Mouse (Mus musculus) heart, embryonic 10.5 days (tissue): ENCODE measurements around the gene Gjb3. TPM values are rescaled to one million over a fixed set of nuclear protein-coding genes. Genes with fewer than 3 reads are reported as not detected.
A peak's percentile ranks its signal among the peaks of the same experiment; 100 is the strongest.

ENCODE experiments used
- DNase-seq: peaks from one replicate; pipeline ENCODE4 v3.0.0-alpha.2; 2017; ENCODE audit warnings: low spot score
- H3K27ac ChIP-seq: fragments of 300-500 bp; sonication (generic); 2 replicates; pipeline ENCODE4 v1.5.1; 2016; ENCODE audit warnings: mild to moderate bottlenecking
- H3K27me3 ChIP-seq: fragments of 300-500 bp; sonication (generic); 2 replicates; pipeline ENCODE4 v1.6.1; 2016; ENCODE audit warnings: mild to moderate bottlenecking; ENCODE audit not compliant: poor library complexity, insufficient read depth, severe bottlenecking
- H3K36me3 ChIP-seq: fragments of 300-500 bp; sonication (generic); 2 replicates; pipeline ENCODE4 v1.6.1; 2016; ENCODE audit warnings: mild to moderate bottlenecking, moderate library complexity
- H3K4me1 ChIP-seq: fragments of 300-500 bp; sonication (generic); 2 replicates; pipeline ENCODE4 v1.6.1; 2016; ENCODE audit warnings: mild to moderate bottlenecking
- H3K4me3 ChIP-seq: fragments of 300-500 bp; sonication (generic); 2 replicates; pipeline ENCODE4 v1.5.1; 2016; ENCODE audit warnings: mild to moderate bottlenecking, moderate library complexity
- H3K9me3 ChIP-seq: fragments of 300-500 bp; sonication (generic); 2 replicates; pipeline ENCODE4 v1.6.1; 2016; ENCODE audit warnings: mild to moderate bottlenecking, moderate library complexity
- WGBS: fragments of 180-500 bp; shearing (Covaris S2); methylation state at CpG from one replicate; pipeline ENCODE4 v1.1.7; 2016; 5-methylcytosine and 5-hydroxymethylcytosine counted together
- polyA plus RNA-seq: library from polyadenylated mRNA; unstranded; fragments of >200 nt; fragmentation: Nextera tagmentation; extraction: Ambion mirVana; gene quantifications from 2 replicates; pipeline ENCODE4 v1.2.1, GENCODE M21; 2016

Gene Gjb3
- polyA plus RNA-seq, 1 experiment from 2014 or later = 3.2 TPM

DNA sequence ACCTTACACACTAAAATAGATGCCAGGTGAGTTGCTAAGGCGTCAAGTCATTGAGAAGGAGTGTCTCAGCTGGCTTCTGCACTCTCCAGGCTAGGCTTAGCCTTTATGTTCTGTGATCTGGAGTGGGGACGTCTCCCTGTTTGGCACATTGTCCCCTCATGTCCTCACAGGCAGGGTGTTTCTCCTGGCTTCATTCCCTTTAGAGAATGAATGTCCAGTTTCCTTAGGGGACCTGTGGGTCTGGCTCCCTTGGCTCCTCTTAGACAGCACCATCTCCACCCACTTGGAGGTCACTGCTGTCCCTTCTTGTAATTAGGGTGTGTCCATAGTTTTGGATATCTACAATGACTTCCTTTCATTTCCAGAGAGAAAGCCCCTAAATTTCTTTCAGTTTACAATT lies 23.7 kb downstream of the Gjb3 start:
- Histone ChIP-seq H3K27me3 (peaks cover 11% of the 10 kb centered on the region), H3K27ac (no peak overlapping the region), H3K4me3 (no peak overlapping the region), H3K36me3 (no peaks in the 10 kb centered on the region), H3K4me1 (0 out of 2 replicates have a peak, but pooled peaks cover 2% of the 10 kb centered on the region), H3K9me3 (no peaks in the 10 kb centered on the region)
- 69% methylated on average over 2 of the region's 2 CpGs for WGBS
- no peak for DNase-seq

- no peak overlapping the region for H3K27ac ChIP-seq
- no peaks in the 10 kb centered on the region for H3K27me3 ChIP-seq
- no peaks in the 10 kb centered on the region for H3K36me3 ChIP-seq
- no peaks in the 10 kb centered on the region for H3K4me1 ChIP-seq
- 71% methylated on average over 3 of the region's 3 CpGs for WGBS
- no peak for DNase-seq
- H3K4me3 ChIP-seq = no peak overlapping the region
- no peaks in the 10 kb centered on the region for H3K9me3 ChIP-seq
These were observed 26.8 kb downstream of the Gjb3 start for GRCm38 (mm10) chr4:127303796-127304195.

DNA sequence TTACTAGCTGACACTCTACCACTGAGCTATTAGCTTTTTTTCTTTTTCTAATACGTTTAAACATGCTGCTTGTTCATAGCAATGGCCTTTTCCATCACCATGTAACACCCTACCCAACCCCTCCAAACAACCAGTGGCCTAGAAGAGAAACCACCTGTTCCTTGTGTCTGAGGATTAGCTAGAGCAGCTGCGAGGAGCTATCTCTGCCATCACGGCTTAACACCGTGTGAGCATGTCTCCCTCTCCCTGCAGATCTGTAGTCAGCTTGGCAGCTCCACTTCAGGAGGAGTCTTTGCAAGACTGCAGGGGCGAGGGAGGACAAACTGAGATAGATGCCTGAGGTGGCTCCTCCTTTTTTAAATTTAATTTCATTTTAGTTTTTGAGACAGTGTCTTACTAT lies 30.1 kb downstream of the Gjb3 start:
- Histone ChIP-seq H3K27ac (no peak overlapping the region), H3K4me1 (no peaks in the 10 kb centered on the region), H3K27me3 (no peaks in the 10 kb centered on the region), H3K36me3 (no peaks in the 10 kb centered on the region), H3K9me3 (no peaks in the 10 kb centered on the region), H3K4me3 (no peak overlapping the region)
- WGBS = 58% methylated on average over 5 of the region's 5 CpGs
- no peak for DNase-seq

- no peak for DNase-seq
- 80% methylated on average over 5 of the region's 5 CpGs for WGBS
- H3K36me3 ChIP-seq = no peaks in the 10 kb centered on the region
- H3K9me3 ChIP-seq = no peaks in the 10 kb centered on the region
- H3K27ac ChIP-seq = no peak overlapping the region
- no peaks in the 10 kb centered on the region for H3K27me3 ChIP-seq
- H3K4me3 ChIP-seq = no peak overlapping the region
- H3K4me1 ChIP-seq = peaks cover 24% of the 10 kb centered on the region
These were observed 38.0 kb downstream of the Gjb3 start for GRCm38 (mm10) chr4:127292631-127293030.

DNA sequence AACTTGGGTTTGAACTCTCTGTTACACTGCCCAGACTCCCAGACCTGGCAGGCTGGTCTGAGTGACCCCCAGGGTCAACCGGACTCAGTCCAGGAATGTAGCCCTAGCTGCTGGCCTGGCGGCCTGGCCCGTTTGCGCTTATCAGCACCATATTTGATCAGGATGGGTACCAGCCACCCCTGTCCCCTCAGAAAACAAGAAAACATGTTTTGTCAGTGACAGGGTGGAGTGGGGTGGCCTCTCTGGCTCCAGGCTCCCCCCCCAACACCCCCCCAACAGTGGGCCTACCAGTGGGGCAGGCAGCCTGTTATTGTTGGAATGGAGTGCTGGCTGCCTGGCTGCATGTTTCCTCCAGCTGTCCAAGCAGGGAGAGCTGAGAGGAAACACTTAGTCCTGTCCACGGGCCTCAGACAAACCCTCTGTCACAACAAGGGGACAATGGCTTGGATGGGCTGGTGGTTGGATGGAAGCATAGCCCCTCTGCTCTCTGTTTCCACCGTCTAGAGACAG lies 41.5 kb downstream of the Gjb3 start:
- DNase-seq = peak; percentile 81
- no peaks in the 10 kb centered on the region for H3K27me3 ChIP-seq
- no peak overlapping the region for H3K4me3 ChIP-seq
- peaks cover 25% of the 10 kb centered on the region for H3K4me1 ChIP-seq
- no peaks in the 10 kb centered on the region for H3K36me3 ChIP-seq
- H3K9me3 ChIP-seq = no peaks in the 10 kb centered on the region
- peak overlapping the region; percentile 19 for H3K27ac ChIP-seq
- 27% methylated on average over 6 of the region's 6 CpGs for WGBS

- Histone ChIP-seq H3K27me3 (no peaks in the 10 kb centered on the region), H3K27ac (no peak overlapping the region)
- WGBS = 56% methylated on average over 4 of the region's 4 CpGs
These were observed 43.7 kb downstream of the Gjb3 start for GRCm38 (mm10) chr4:127286907-127287306.

DNA sequence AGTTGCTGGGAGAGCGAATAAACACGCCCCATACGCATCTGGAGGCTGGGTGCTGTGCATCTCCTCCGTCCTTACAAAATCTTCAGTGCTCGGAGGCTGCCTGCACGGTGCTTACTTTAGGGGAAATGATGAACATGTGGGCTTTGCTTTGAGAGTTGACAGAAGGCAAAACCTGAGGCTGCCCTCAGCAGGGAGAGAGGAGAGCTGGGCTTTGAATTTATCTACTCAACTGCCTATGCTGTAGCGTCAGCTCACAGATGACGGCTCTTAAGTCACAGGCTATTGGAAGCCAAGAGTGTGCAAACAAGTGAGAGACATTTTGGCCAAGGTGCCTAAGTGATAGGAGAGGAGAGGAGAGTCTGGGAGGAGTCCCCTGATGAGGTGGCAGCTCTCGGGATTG lies 51.4 kb downstream of the Gjb3 start:
- no peak for DNase-seq
- Histone ChIP-seq H3K4me3 (no peak overlapping the region), H3K27ac (no peak overlapping the region), H3K36me3 (no peaks in the 10 kb centered on the region), H3K4me1 (peaks cover 10% of the 10 kb centered on the region), H3K27me3 (no peaks in the 10 kb centered on the region), H3K9me3 (no peaks in the 10 kb centered on the region)
- WGBS = 77% methylated on average over 9 of the region's 9 CpGs

More at GRCm38 (mm10) chr4:127286907-127287306, 43.7 kb downstream of the Gjb3 start:
- no peak for DNase-seq
- H3K9me3 ChIP-seq = no peaks in the 10 kb centered on the region
- H3K36me3 ChIP-seq = no peaks in the 10 kb centered on the region
- peaks cover 20% of the 10 kb centered on the region for H3K4me1 ChIP-seq
- H3K4me3 ChIP-seq = no peak overlapping the region

DNA sequence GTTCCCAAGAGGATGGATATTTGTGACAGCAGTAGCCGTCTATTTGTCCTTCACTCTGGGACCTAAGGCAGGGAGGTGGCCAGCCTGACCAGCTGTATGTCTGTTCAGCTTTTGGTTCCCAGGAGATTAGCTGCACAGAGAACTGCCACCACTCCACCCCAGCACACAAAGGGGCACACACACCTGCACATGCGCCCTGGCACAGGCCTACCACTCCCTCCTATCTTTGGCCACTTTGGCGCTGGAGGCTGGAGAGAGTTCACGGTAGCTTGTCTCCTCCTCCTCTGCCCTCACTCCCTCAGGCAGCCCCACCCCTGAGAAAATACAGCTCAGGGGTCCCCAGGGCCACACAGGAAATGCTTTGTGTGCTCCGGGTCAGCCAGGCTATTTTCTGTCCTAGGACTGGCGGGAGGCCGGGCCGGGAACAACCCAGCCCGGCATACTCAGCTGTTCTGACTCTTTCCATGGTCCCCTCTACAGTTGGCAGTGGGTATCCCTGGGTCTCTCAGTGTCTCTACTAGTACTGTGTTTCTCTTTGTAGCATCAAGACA lies 52.1 kb downstream of the Gjb3 start:
- H3K36me3 ChIP-seq = no peaks in the 10 kb centered on the region
- H3K4me3 ChIP-seq = no peak overlapping the region
- no peaks in the 10 kb centered on the region for H3K27me3 ChIP-seq
- H3K4me1 ChIP-seq = peaks cover 10% of the 10 kb centered on the region
- H3K27ac ChIP-seq = peak overlapping the region; percentile 42; the same call in 1 of the 2 replicates
- DNase-seq = no peak
- H3K9me3 ChIP-seq = no peaks in the 10 kb centered on the region
- WGBS = 43% methylated on average over 9 of the region's 9 CpGs

Other genes with a start within 250 kb of the Gjb3 start
- gene Tmem35b, start 207.2 kb downstream of the Gjb3 start, polyA plus RNA-seq = 16.4 and 16.5 TPM in 2 replicates
- 0.31 and 0.77 TPM in 2 replicates for gene Dlgap3, start 161.6 kb downstream of the Gjb3 start, polyA plus RNA-seq
- 83.2 TPM in 2 replicates for gene Smim12, start 87.1 kb downstream of the Gjb3 start, polyA plus RNA-seq
- 32.7 and 48.8 TPM in 2 replicates for gene Gja4, start 16.8 kb downstream of the Gjb3 start, polyA plus RNA-seq
- gene Gjb4, start 23.2 kb upstream of the Gjb3 start, polyA plus RNA-seq = not detected in 2 replicates
- gene Gjb5, start 27.3 kb upstream of the Gjb3 start, polyA plus RNA-seq = 0.58 and 1.8 TPM in 2 replicates